Mouse (Mus musculus) heart, postnatal 4 days (tissue): ENCODE measurements at regions not wholly inside any gene's neighbourhood (a gene's known extent, or its start where the extent isn't known, plus 50 kb on each side); places are given as distances from the start of the nearest gene placed in this dataset.

Experiments
- DNase-seq: peaks from one replicate; pipeline ENCODE4 v3.0.0; 2021

GRCm38 (mm10) chr14:24955891-24956410, 469.0 kb downstream of the Rps24 start:
- DNase-seq, result no peak

GRCm38 (mm10) chr14:24956528-24957210, 469.7 kb downstream of the Rps24 start:
- no peak for DNase-seq

GRCm38 (mm10) chr14:24957392-24957791, 470.5 kb downstream of the Rps24 start:
- DNase-seq, result no peak

GRCm38 (mm10) chr14:24958821-24959220, 471.9 kb downstream of the Rps24 start:
- no peak for DNase-seq

- no peak for DNase-seq
Observed at GRCm38 (mm10) chr14:24959401-24959800, 472.5 kb downstream of the Rps24 start.

GRCm38 (mm10) chr14:24960082-24960482, 473.2 kb downstream of the Rps24 start:
- DNase-seq, result peak; percentile 46

GRCm38 (mm10) chr14:24960875-24961274, 473.9 kb downstream of the Rps24 start:
- DNase-seq, result no peak

GRCm38 (mm10) chr14:24961721-24962120, 474.8 kb downstream of the Rps24 start:
- DNase-seq, result no peak

GRCm38 (mm10) chr14:24969584-24969983, 482.7 kb downstream of the Rps24 start:
- no peak for DNase-seq

- no peak for DNase-seq
Observed at GRCm38 (mm10) chr14:24972357-24972756, 485.4 kb downstream of the Rps24 start.

- no peak for DNase-seq
Observed at GRCm38 (mm10) chr14:24973039-24973438, 485.9 kb upstream of the Zmiz1 start.

- no peak for DNase-seq
Observed at GRCm38 (mm10) chr14:24973591-24973990, 485.4 kb upstream of the Zmiz1 start.

GRCm38 (mm10) chr14:24982489-24982888, 476.5 kb upstream of the Zmiz1 start:
- no peak for DNase-seq

- DNase-seq, result peak; percentile 31
Observed at GRCm38 (mm10) chr14:24983279-24983678, 475.7 kb upstream of the Zmiz1 start.

GRCm38 (mm10) chr14:24985806-24986359, 473.1 kb upstream of the Zmiz1 start:
- no peak for DNase-seq

GRCm38 (mm10) chr14:24986404-24986803, 472.6 kb upstream of the Zmiz1 start:
- no peak for DNase-seq

GRCm38 (mm10) chr14:24993751-24994658, 465.0 kb upstream of the Zmiz1 start:
- no peak for DNase-seq

GRCm38 (mm10) chr14:24995226-24995625, 463.8 kb upstream of the Zmiz1 start:
- no peak for DNase-seq

- no peak for DNase-seq
Observed at GRCm38 (mm10) chr14:24997786-24998509, 461.0 kb upstream of the Zmiz1 start.

GRCm38 (mm10) chr14:24999008-24999572, 459.9 kb upstream of the Zmiz1 start:
- no peak for DNase-seq

GRCm38 (mm10) chr14:25005241-25005946, 453.6 kb upstream of the Zmiz1 start:
- DNase-seq, result no peak
